Mouse (Mus musculus) MEL (cell line): Measurements from ENCODE around the gene 4930442H23Rik.

ENCODE experiments used
- POLR2A ChIP-seq, 2 experiments: IDR thresholded peaks; 2 replicates each; pipeline ENCODE4 v1.6.1; 2011 to 2012; ENCODE audit warnings: low read length in 2 of 2, mild to moderate bottlenecking in 2 of 2, control low read depth in 1 of 2, improper control_type of control experiment in 1 of 2, low read depth in 1 of 2, moderate library complexity in 1 of 2; ENCODE audit not compliant: control insufficient read depth in 1 of 2, insufficient read depth in 1 of 2, poor library complexity in 1 of 2
- TBP ChIP-seq: IDR thresholded peaks from 2 replicates; pipeline ENCODE4 v1.8.0; 2011; ENCODE audit warnings: low read depth, low read length, improper control_type of control experiment

DNA sequence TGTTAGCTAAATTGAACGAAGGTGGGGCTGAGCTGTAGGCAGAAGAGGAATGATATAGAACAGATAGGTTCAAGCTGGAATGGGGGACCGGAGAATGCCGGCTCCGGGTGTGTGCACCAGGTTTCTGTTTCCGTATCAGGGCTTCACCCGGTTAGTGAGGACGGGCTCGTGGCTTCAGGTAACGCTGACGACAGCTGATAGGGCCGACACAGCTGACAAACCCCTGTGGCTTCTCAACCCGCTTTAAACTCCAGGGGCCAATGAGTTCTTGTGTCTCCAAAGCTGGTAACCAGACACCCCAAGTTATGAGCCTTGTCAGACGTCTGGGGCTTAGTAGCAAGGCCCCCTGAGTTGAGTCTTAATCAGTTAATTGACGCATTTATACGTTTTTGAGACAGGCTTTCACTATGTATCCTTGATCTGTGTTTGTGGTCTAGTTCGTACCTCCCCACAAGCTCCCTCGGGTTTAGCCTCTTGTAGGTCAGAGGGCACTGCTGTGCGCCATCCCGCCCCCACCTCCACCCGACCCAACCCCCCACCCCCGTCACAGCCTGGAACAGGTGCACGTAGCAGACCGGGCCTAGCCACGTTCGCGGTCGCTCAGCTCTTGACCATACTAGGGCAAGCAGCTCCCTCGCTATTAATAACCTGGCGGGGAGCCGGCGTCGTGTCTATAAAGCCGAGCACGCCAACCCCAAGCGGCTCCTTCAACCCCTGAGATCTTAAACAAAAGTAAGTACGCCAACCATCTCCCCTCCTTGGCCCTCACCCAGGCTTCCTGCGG, 10.5 kb upstream of the 4930442H23Rik start:
- no peak for TF ChIP-seq TBP
- no peak for TF ChIP-seq POLR2A (IDR thresholded peaks at IDR 0.05; ENCODE audit: control insufficient read depth in 1 of 2, insufficient read depth in 1 of 2, low read depth in 1 of 2, low read length in 2 of 2, poor library complexity in 1 of 2)
